Mouse (Mus musculus): ENCODE data around the gene Hdac9.

Gene Hdac9

DNA sequence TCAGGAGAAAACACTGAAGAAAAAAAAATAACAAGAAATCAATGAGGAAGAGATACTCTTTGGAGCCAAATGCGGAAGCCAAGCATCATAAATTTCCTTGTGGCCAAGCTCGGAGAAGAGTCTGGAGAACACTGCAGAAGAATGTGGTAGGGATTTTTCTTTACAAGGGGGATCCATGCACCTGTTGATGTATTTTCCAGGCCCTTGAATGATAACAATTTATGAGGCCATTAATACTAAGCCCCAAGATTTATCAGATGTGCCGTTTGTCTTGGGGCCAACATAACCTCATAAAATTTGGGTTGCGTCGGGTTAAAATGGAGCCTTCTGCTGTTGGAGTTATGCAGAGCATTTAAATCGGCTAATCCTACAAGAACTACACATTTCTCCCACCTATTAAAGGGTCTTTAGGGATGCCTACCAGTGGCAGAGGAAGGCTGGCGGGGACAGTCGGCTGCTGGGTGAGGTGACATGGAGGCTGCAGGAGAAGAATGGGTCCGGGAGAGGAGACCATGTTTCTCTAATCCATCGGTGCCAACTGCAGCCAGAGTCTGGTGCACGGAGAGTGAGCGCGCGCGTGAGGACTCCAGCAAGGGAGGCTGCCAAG lies 604.7 kb downstream of the Hdac9 start:
- no peak for DNase-seq

DNA sequence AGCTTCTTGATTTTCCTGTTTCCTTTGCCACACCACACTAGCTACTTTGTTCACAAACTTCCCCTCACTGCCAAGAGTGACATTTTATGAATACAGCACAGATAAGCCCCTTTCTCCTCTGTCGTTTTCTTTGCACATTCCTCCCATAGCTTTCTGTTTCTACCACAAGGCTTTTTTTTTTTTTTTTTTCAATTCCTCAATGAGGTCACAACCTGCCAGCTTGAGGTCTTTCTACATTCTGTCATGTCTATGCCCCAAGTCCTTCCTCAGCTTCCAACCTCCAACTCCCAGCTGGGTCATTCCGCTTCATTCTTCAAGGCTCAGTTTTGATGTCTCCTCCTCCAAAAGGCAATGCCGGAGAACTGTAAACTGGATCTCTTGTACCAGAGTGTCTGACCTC lies 611.4 kb downstream of the Hdac9 start:
- DNase-seq: no peak

DNA sequence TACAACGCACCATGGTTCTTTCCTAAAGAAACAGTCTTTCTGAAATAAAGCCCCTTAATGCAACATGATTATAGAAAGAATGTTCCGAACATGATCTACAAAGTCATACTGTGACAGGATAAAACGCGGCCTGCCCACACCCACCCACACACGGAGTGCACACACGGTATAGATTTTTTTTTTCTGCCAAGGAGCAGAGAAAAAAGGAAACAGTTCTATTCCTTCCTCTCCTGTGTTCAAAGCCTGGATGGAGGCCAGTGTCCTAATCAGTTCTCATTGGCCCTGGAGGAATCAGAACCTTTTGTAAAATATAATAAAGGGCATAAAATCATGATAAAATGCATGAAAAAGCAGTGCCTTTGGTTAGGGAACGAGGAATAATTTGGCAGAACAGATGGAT lies 624.5 kb downstream of the Hdac9 start:
- DNase-seq: no peak

DNA sequence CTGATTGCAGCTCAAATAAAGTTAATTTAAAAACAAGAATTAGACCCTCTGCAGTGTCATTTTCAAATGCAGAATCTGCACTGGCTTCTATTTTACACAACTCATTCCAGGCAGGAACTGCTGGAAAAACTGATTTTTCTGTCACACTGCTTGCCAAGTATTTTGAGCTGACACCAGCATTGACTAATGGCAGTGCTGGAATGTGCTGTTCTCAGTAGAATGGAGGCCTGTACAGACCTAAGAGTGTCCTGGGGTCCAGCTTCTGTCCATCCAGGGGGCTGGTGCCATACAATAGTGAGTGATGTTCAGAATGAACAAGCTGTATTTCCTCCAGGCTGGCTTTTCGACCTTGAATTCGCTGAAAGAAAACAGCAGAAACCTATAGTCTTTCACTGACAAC lies 629.7 kb downstream of the Hdac9 start:
- DNase-seq: no peak

DNA sequence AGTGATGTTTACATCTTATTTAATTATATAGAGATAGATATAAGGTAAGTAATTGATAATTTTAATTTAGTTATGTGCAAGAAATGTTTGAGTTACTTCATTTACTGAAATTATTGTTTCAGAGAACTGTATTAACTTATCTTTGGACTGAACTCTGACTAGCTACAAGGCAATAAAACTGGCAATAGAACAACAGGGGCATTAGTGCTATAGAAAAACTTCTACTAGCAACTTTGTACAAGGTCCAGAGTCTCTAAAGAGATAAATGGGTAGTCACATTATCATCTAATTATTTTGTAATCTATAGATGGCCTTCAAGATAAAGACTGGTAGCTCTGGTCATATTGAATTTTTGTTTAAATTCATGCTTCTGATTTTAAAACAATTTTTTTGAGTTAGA lies 632.0 kb downstream of the Hdac9 start:
- no peak for DNase-seq

DNA sequence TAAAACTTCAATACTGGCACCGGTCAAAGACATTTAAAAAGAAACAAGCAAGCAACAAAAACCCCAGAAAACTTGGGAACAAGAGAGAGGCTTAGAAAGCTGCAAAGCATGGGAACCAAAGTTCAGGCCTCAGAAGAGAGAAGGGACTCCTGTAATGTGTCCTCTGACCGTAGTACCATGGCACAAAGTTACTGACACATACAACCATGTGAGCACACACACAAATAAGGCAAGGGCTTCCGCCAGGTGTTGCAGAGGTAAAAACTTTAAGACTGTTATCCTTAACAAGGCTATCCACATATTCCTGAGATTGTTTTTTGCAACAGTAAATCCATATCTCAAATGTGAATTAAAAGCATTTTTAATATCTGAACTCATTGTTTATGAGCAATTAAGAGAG lies 632.5 kb downstream of the Hdac9 start:
- DNase-seq: no peak

DNA sequence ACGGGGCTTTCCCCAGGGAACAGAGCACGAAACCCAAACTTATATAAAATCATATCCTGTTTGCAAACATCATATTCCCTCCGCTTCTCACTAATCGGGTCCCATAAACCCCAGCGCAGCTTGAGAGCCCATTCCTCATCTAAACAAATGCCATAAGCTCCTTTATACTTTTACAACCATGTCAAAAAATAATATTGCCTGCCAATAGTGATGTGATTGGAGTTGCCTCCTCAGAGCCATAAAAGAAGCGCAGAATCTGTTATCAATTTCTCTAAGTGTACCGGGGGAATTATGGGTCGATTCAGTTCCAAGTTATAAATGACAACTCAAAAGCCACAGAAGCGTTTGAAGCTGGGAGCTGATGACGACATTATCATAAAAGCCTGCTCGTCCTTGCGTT lies 638.1 kb downstream of the Hdac9 start:
- DNase-seq: no peak

DNA sequence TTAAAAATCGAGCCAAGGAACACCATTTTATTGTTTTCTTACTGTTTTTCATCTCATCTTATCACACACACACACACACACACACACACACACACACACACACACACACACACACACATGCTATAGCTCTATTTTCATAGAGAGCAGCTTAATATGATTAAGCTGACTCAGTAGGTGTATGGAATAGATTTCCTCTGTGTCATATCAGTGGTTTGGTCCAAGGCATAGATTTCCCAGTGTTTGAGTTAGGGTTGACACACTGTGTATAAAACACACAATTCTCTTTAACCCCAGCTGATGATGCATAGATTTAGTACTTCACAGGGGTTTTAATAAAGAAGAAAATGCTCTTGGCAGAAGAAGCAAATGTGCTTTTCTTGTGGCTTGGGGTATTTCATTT lies 643.1 kb downstream of the Hdac9 start:
- DNase-seq: no peak

DNA sequence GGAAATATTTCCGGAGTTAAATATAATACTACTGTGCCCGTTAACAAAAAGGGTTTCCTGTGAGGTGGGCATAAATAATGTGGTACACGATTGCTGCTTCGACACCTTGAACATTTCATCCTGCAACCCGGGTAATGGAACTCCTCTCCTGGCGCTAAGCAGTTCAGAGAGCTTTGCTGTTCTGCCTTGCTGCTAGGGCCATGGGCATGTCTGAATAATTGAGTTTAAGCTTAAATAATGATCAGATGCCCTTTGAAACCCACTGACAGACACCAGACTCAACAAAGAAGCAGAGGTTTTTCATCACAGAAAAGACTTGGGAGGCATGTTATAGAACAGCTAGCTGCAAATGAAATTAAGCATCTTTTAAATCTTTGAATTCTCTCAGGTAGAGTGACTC lies 646.8 kb downstream of the Hdac9 start:
- no peak for DNase-seq

DNA sequence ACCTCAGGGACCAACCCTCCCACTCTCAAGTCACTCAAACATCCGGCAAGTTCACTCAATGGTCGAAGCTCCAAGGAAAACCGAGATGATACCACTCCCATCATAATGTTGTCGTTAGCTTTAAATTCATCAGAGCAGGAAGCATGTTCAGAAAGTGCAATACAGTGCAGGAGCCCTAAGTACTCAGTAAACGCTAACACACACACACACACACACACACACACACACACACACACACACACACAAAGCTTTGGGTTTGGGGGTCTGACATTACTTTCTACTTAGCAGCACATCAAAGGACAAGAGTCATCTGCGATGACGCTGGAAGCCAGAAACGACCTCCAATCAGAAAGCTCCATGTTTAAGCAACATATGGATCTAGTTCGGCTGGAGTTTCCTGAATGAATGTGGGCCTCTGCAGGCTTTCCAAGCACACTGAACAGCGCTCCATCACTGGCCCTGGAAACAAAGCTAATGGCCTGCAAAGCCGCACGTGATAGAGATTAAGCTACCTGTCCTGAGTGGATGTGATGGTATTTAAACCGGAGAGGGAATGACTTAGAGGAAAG lies 647.3 kb downstream of the Hdac9 start:
- no peak for DNase-seq

DNA sequence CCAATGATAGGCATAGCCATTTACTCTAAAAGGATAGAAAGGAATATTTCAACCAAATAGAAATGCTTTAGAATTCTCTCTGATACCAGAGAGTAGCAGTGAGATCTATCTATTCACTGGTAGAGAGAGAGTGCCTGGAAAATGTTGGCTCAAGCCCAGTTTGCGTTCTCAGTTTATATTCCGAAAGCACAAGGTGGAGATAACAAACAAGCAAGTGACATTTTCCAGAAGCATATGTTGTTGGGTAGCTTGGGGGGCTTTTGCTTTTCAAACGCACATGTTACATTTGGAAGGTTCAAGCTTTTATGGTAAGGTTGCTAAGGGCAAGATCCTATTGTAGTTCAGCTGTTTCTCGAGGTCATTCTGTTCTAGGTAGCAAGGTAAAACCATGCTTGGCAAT lies 657.2 kb downstream of the Hdac9 start:
- no peak for DNase-seq

DNA sequence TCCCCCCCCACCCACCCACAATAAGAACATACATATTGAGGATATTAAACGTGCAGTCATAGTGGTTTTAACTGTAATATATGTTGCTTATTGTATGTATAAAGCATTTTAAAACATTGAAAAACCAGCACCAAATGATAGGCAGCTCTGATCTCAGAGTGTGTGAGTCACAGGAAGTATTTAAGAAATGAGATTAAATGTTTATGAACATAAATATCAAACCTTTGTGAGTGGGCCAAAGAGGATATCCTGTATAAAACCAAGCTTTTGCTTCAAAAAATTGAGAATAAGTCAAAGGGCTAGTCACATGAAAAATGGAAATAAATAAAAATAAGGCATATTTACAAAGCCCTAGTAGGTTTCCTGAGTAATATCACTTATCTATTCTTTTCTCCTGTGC lies 667.7 kb downstream of the Hdac9 start:
- no peak for DNase-seq

DNA sequence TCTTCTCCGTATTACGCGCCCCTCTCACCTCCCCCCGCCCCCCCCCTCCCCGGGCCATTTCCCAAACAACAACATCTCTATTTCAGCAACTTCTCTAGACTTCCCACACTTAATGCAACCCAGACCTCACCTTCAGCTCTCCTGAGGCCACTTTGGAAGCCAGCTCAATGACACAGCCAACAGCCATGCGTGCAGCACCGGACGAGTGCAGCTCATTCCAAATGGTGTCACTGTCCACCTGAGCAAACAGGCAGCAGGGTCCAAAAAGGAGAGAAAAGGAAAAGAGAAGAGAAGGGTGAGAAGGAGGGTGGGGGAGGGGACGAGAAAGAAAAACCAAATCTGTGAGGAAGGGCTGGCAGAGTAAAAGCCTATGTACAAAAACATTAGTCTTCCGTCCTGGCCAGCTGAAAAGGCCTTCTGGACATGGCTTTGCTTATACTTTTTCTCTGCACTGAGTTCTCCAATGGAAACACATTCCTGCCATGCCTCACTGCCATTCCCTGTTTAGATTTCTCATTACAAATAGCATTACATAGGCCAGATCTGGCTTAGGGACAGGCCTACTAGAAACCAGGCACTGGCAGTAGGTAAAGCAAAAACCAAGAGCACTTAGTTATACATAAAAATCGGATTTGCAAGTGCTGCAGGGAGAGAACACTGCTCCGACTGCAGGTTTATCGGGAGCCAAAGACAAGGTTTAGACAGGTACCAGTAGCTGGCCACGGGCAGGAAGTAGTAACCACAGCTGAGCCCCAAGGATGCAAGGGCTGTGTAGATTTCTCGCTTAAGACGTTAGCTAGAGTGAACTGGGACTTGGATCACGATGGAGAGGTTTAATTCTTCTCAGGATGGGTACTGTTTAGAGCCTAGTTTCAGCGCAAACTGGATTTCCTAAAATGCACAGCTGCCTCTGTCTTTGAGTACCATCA lies 668.4 kb downstream of the Hdac9 start:
- DNase-seq: peak in 1 of 2 experiments; percentile 7

DNA sequence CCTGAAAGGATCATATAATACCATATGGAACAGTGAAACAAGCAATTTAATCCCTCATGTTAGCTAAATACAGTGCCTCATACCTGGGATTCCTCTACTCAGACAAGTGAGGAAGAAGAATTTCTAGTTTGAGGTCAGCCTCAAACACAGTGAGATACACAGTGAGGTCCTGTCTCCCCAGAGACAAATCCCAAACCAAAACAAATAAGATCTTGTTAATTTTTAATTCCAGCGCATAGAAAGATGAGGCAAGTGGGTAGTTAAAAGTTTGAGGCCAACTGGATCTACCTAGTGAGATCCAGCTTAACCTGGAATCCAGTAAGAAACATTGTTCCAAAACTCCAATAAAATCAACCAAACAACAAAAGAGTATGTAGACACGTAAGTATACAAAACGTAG lies 678.1 kb downstream of the Hdac9 start:
- no peak for DNase-seq

DNA sequence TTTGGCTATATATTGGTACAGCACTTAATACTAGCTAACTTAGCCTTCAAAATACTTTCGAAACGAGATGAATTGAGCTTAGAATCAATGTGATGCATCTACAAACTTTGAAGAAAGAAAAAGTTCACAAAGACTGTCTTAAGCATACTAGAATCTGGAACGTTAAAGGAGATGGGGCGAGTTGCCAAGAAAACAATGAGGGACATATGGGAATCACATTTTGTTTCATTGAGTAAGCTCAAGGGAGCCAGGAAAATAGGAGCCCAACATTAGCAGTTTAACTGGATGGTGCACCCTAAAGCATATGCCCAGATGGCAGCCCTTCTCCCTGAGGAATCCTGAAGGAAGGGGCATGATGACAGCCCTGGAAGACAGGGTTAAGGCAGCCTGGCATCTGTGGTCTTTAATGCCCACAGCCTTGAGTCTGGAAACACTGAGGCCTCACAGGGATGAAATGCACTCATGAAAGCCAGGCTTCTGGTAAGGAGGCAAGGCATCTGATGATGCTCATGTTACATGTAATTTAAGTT lies 685.2 kb downstream of the Hdac9 start:
- DNase-seq: no peak

DNA sequence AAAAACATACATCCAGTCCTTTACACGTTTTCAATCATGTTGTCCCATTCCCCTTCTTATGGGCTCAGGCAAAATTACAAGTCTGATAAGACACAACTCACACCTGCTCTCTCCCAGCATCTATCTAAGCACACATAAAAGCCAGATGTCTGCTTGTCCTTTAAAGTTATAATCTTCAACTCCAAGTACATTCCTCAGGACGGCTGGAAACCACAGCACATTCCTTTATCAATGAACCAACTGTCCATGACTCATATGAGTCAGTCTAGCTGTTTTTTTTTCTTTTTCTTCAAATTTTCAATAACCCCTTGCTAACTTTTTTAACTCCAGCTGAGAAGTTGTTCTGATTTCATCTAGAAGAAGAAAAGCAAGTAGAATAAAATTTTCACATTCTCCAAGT lies 692.4 kb downstream of the Hdac9 start:
- no peak for DNase-seq

DNA sequence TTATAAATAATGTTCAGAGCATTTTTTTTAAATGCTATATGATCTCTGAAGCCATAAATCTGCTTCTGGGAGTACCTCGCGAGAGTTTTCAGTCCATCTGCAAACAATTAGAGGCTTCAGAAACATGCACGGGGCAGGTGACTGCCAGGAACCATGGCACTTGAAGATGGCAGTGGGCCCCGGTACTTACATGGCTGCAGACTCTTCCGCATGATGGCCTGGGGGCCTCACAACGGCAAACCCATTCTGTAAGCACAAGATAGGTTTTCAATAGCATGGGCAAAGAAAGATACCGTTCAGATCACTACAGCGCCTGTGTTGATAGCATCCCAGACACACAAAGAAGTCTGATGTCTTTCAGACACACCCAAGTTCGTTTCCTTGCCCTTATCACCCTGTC lies 695.9 kb downstream of the Hdac9 start:
- no peak for DNase-seq

DNA sequence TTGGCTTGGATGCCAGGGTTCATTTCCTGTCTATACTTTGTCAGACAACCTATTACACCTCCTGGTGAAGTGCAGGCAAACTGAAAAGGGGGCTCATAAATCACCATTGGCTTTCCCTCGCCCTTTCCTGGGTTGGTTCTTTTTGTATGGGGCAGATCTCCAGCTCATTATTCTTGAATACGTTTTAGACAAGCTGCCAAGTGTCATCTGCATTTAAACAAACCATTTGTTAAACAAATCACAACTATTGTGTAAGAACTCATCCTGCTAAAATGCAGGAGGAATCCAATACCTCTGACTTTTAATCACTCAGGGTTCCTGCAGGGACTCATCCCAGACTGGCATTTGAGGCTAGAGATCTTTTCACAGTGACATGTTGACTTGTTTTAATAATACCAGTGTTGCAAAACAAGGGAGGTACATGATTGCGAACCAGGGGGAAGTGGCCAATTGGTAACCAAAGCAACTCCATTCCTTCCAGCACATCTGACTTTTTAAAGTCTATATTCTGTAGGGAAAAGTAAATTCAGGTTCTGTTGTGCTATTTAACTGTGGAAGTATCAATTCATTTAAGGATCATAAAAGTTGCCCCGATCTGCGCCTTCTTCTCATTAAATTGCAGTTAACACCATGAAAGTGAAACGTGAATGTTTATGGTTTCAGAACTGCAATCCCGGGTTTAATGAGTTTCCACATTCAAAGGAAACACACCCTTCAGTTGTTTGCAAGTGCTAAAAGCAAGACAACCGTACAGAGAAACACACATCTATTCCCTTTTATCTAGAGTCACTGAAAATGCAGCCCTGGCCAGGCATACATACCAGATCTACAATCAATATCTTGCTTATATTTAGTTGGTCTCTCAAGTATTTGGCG lies 696.6 kb downstream of the Hdac9 start:
- no peak for DNase-seq

DNA sequence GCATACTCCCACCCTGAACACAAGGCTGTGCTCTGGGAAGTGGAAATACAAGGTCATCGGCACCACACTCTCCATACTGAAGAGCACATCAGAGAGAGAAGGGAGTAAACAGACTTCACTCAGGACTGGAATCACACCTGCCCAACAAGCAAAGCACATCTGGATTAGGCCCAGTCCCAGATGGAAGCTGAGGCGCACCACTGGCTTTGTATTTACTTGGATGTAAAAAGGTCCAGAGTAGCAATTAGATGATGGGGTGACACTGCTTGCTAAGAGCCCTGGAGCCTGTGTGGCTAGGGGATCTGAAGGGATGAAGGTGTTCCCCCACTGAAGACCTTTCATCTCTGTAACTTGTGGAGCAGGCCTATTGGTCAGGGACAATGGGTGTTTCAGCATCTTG lies 698.3 kb downstream of the Hdac9 start:
- no peak for DNase-seq

DNA sequence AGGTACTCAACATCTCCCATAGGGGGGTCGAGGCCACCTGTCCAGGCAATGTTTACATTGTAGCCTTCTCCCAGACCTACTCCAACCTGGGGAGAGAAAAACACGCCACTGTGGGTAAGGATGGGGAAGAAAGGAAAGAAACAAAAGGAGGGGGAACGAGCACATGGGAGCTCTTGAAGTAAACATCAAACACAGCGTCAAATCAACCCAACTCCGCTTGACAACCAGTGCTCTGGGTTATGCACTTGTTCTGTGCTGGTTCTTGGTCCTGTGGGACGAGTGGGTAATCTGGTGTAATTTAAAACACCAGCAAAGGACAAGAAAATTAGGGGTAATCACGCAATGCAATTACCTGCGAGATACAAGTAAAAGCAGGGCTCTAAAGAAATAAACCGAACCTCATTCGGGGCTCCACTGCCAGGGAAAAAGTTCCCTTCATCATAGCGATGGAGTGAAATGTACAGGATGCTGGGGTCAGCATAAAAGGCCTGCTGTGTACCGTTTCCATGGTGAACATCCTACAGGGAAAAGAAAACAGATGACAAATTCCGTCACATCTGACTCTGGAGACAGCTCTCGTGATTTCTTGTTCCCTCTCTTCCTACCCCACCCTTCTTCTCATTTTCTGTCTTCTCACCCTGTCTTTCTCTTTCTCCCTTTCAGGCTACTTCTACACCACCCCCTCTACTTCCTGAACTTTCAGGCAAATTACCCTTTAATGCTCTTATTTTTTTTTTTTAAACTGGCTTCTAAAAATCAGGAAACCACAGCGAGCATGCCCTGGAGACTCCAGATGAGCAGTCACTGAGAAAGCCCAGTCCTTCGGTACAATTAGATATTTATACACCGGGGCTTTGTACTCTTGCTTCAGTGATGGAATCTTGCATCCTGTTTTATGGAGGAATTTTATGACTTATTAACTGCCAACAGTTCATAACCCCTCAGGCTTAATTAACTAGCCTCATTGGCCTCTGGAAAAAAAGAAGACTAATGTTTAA lies 701.6 kb downstream of the Hdac9 start:
- no peak for DNase-seq

DNA sequence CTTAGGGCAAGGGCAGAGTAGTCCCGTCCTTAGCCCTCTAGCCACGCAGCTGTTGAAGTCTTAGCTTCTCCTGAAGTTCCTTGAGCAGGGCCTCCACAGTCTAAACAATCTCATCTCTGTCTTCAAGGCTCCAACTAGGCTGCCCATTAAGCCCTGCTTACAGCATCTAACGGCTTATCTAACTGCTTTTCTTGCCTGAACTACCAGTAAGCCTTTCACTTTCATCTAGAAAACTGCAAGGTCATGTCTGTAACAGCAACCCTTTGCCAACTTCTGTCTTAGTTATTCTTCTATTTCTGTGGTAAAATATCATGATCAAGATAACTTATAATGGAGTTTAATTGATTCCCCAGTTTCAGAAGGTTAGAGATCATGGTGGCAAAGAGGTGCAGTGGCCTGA lies 704.7 kb downstream of the Hdac9 start:
- DNase-seq: no peak

DNA sequence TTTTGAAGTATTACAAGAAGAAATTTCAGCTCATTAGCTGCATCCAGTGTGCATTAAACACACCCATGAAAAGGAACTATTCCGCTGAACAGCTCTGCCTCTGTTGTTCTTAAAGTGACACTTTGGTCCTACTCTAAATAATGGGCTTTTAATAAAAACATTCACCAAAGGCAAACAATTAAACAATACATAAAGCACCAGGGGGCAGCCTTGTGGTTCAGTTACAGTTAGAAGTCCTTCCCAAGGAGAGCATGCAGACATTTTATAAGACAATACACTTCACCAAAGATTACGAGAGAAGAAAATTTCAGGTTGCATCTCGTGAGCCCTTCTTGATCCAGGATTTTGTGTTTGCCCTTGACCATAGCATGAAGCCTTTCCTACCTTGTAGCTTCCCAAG lies 715.4 kb downstream of the Hdac9 start:
- no peak for DNase-seq
